Mouse (Mus musculus): ENCODE results near the gene Plk1. TPM values are rescaled to one million over a fixed set of nuclear protein-coding genes. Genes with fewer than 3 reads are reported as not detected.
A peak's percentile ranks its signal among the peaks of the same experiment; 100 is the strongest.

Gene Plk1
- polyA plus RNA-seq, 1 experiment from 2014 or later: 141 TPM

DNA sequence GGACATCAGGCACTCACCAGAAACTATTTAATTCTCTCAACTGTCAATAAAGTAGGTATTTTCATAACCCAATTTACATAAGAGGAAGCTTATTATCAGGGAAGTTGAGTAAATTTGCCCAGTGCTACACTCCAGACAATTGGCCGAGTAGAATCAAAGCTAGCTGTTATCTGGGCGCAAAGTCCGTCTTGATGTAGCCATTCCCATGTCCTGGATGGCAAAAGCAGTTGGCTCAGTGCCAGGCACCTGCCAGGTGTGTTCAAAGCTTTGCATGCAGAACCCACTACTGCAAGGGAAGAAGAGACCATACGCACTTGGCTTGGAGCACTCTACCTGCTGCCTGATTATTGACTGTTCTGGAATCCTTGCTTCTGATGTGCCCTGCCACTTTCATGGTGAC, 6.8 kb upstream of the Plk1 start:
- no peak overlapping the region for H3K4me2 ChIP-seq (replicated peaks)
- ATAC-seq (ENCODE audit: insufficient number of reproducible peaks, insufficient read depth, low FRiP score, low TSS enrichment): no peak
- peaks cover under 1% of the 10 kb centered on the region; the same call in 1 of the 2 replicates for H3K4me1 ChIP-seq
- WGBS: 87% methylated on average over 4 of the region's 4 CpGs
- H3K36me3 ChIP-seq: peaks cover 24% of the 10 kb centered on the region
- H3K9me3 ChIP-seq: no peaks in the 10 kb centered on the region
- no peak overlapping the region for H3K27ac ChIP-seq
- no peak overlapping the region for H3K9ac ChIP-seq
- no peaks in the 10 kb centered on the region for H3K27me3 ChIP-seq
- no peak overlapping the region for H3K4me3 ChIP-seq

DNA sequence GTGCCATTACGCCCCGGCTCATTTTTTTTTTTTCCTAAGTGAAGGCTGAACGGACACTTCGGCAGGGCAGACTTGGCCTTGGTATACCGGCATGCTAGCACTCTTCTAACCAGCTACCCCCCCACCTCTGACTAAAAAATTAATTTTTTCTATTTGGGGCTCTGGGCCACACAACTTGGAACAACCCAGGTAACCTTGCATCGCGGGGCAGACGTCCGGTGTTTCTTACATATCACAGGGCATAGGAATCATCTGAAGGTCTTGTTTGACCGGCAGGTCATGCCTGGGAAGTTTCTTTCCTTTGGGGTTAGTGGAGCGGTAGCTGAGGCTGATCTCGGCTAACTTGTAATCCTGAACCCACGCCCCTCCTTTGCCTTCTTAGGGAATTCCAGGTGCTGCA, 751 bp upstream of the Plk1 start:
- Histone ChIP-seq H3K4me1 (peaks cover 31% of the 10 kb centered on the region), H3K27ac (peak overlapping the region; percentile 88), H3K9ac (peak overlapping the region; percentile 64), H3K9me3 (no peaks in the 10 kb centered on the region), H3K36me3 (peaks cover 27% of the 10 kb centered on the region), H3K4me3 (peak overlapping the region; percentile 67), H3K27me3 (no peaks in the 10 kb centered on the region), H3K4me2 (replicated peaks) (peak overlapping the region; percentile 78)
- WGBS: 5% methylated on average over 13 of the region's 13 CpGs
- ATAC-seq (ENCODE audit: insufficient number of reproducible peaks, insufficient read depth, low FRiP score, low TSS enrichment): no peak

DNA sequence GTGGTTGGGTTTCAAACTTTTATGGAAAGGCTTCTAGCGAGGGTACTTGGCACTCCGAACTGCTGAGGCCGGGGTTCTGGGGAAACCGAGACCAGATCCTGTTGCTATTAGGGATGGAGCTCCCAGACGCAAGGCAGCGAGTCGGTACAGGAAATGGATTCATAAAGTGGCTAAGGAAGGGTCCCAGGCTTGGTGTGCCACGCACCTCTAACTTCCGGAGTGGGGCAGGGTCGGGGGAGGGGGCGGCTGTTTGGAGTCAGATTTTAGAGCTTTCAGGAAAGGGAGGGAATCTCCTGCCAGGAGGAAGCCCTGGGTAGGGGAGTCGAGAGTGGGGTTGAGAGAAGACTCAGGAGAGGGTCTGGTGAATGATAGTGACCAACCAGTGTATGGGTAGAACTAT, 798 bp downstream of the Plk1 start:
- WGBS: under 1% methylated on average over 12 of the region's 12 CpGs

DNA sequence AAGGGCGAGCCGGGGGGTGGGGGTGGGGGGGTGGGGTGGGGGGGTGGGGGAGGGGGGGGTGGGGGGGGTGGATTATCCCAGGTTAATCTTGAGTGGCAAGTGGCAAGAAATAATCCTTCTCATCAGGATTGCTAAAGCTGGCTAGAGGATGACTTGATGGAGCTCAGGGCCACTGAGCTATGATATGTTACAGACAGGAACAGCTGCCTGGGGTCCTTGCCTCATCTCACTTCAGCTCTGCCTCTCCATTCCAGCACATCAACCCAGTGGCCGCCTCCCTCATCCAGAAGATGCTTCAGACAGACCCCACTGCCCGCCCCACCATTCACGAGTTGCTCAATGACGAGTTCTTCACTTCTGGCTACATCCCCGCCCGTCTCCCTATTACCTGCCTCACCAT, 4.5 kb downstream of the Plk1 start:
- peaks cover 77% of the 10 kb centered on the region for H3K36me3 ChIP-seq
- peaks cover 22% of the 10 kb centered on the region for H3K4me1 ChIP-seq
- H3K9ac ChIP-seq: no peak overlapping the region
- H3K4me2 ChIP-seq (replicated peaks): no peak overlapping the region
- no peak overlapping the region for H3K27ac ChIP-seq
- H3K9me3 ChIP-seq: no peaks in the 10 kb centered on the region
- ATAC-seq (ENCODE audit: insufficient number of reproducible peaks, insufficient read depth, low FRiP score, low TSS enrichment): no peak
- no peak overlapping the region for H3K4me3 ChIP-seq
- 83% methylated on average over 7 of the region's 8 CpGs for WGBS
- H3K27me3 ChIP-seq: no peaks in the 10 kb centered on the region

More for the DNA sequence above, 798 bp downstream of the Plk1 start:
- Histone ChIP-seq H3K4me3 (peak overlapping the region; percentile 67), H3K27ac (peak overlapping the region; percentile 88), H3K4me1 (peaks cover 31% of the 10 kb centered on the region), H3K27me3 (no peaks in the 10 kb centered on the region), H3K4me2 (replicated peaks) (peak overlapping the region; percentile 78), H3K9me3 (no peaks in the 10 kb centered on the region), H3K36me3 (peaks cover 42% of the 10 kb centered on the region), H3K9ac (peak overlapping the region; percentile 66)
- no peak for ATAC-seq (ENCODE audit: insufficient number of reproducible peaks, insufficient read depth, low FRiP score, low TSS enrichment)

DNA sequence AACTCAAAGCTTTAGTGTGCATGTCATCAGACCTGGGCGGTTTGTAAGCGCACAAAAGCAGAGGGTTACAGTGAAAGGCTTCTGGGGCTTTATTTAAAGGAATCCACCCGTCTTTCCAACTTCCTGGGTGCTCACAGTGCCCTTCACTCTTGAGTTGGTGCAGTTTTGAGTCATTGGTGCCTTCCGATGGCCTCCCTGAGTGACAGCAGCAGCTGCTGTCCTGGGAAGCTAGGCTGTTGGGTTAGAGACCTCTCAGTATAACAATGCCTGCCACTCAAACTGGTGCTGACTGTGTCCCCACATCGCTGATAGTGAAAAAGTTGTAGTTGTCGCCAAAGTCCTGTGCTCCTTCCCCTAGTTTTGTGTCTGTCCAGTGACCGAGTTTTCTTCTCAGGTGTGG, 8.0 kb downstream of the Plk1 start:
- Histone ChIP-seq H3K27me3 (no peaks in the 10 kb centered on the region), H3K9ac (no peak overlapping the region), H3K4me3 (no peak overlapping the region), H3K27ac (no peak overlapping the region), H3K4me1 (no peaks in the 10 kb centered on the region), H3K4me2 (replicated peaks) (no peak overlapping the region), H3K9me3 (no peaks in the 10 kb centered on the region), H3K36me3 (peaks cover 83% of the 10 kb centered on the region)
- WGBS: 94% methylated on average over 7 of the region's 7 CpGs
- no peak for ATAC-seq (ENCODE audit: insufficient number of reproducible peaks, insufficient read depth, low FRiP score, low TSS enrichment)

DNA sequence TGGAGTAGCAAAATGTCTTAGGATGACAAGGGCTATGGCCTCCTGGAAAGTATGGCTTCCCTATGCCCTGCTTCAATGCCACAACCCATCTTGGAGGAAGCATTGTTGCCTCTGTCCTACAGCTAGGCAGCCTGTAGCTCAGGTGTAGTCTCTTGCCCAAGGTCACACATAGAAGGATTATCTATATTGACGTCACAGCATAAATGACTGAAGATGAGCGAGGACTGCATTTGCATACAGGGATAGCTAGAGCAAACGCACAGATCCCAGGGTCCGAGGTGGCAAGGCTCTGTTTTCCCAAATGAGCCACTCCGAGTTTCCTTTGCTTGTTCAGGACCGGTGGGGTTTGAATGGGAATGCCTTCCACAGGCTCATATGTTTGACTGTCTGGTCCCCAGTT, 11.5 kb downstream of the Plk1 start:
- 84% methylated on average over 6 of the region's 6 CpGs for WGBS
- Histone ChIP-seq H3K36me3 (peaks cover 50% of the 10 kb centered on the region), H3K9me3 (no peaks in the 10 kb centered on the region), H3K4me2 (replicated peaks) (no peak overlapping the region), H3K4me3 (no peak overlapping the region), H3K4me1 (no peaks in the 10 kb centered on the region), H3K27me3 (no peaks in the 10 kb centered on the region), H3K27ac (no peak overlapping the region), H3K9ac (no peak overlapping the region)
- ATAC-seq (ENCODE audit: insufficient number of reproducible peaks, insufficient read depth, low FRiP score, low TSS enrichment): no peak

DNA sequence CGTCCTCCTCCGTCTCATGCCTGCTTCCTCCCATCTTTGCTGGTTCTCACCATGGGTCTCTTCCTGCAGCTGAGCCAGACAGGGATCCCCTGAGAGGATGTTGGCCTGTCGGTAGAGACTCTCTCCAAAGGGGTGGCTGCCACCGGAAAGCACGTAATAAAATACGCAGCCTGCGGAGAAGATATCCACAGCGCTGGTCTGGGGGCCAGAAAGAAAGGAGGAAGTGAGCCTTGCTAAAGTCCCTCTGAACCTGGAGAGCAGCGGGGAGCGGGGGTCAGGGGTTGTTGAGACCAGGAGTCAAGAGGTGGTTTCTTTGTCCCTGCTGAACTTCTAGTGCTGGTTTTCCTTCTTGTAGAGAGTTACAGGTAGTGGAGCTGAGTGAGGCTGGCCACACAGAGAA, 12.4 kb downstream of the Plk1 start:
- Histone ChIP-seq H3K4me1 (no peaks in the 10 kb centered on the region), H3K27me3 (no peaks in the 10 kb centered on the region), H3K9me3 (no peaks in the 10 kb centered on the region), H3K27ac (no peak overlapping the region), H3K4me2 (replicated peaks) (no peak overlapping the region), H3K9ac (no peak overlapping the region), H3K36me3 (peaks cover 41% of the 10 kb centered on the region), H3K4me3 (no peak overlapping the region)
- no peak for ATAC-seq (ENCODE audit: insufficient number of reproducible peaks, insufficient read depth, low FRiP score, low TSS enrichment)
- 74% methylated on average over 10 of the region's 10 CpGs for WGBS

DNA sequence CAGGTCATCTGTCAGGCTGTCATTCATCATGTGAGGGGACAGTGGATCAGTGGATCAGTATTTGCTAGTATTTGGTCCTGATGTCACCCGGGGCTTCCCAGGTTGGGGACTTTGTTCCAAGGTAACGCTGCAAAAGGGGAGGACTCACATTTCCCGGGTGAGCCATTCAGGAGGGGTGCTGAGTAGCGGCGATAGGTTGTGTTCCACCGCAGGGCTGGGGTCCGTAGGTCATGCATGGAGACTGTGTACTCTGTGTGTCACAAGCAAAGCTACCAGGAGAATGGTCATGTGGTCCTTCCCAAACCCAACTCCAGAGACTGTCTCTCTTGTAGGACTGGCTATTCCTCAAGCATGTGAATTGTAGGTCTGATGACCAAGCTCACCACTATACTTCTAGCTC, 21.5 kb downstream of the Plk1 start:
- H3K36me3 ChIP-seq: no peaks in the 10 kb centered on the region
- no peak overlapping the region for H3K27ac ChIP-seq
- no peak overlapping the region for H3K9ac ChIP-seq
- H3K4me3 ChIP-seq: no peak overlapping the region
- no peak overlapping the region for H3K4me2 ChIP-seq (replicated peaks)
- 92% methylated on average over 7 of the region's 7 CpGs for WGBS
- peak; percentile 5; the same call in 1 of the 2 replicates for ATAC-seq (ENCODE audit: insufficient number of reproducible peaks, insufficient read depth, low FRiP score, low TSS enrichment)
- no peaks in the 10 kb centered on the region for H3K9me3 ChIP-seq
- no peaks in the 10 kb centered on the region for H3K4me1 ChIP-seq
- H3K27me3 ChIP-seq: 0 out of 2 replicates have a peak, but pooled peaks cover 3% of the 10 kb centered on the region

DNA sequence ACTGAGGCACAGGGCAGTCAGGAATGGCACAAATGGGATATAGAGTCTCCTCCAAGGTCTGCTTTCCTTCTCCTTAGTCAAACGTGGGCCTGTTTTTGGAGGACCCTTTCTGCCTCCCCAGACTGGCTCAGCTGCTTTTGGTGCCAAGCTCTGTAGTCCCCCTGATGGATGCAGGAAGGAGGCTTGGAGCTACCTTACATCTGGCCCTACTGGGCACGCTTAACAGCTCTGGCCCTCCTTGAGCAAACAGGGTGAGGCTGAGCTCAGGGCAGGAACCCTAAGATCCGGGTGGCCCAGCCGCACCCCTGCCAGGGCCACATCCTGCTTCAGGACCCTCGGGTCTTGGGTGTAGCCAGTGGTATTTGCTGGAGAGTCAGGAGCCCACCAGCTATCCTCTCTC, 25.3 kb downstream of the Plk1 start:
- Histone ChIP-seq H3K4me2 (replicated peaks) (no peak overlapping the region), H3K27me3 (0 out of 2 replicates have a peak, but pooled peaks cover 4% of the 10 kb centered on the region), H3K4me3 (no peak overlapping the region), H3K9ac (no peak overlapping the region), H3K9me3 (no peaks in the 10 kb centered on the region), H3K27ac (no peak overlapping the region), H3K36me3 (no peaks in the 10 kb centered on the region), H3K4me1 (no peaks in the 10 kb centered on the region)
- WGBS: 73% methylated on average over 5 of the region's 5 CpGs
- ATAC-seq (ENCODE audit: insufficient number of reproducible peaks, insufficient read depth, low FRiP score, low TSS enrichment): no peak

DNA sequence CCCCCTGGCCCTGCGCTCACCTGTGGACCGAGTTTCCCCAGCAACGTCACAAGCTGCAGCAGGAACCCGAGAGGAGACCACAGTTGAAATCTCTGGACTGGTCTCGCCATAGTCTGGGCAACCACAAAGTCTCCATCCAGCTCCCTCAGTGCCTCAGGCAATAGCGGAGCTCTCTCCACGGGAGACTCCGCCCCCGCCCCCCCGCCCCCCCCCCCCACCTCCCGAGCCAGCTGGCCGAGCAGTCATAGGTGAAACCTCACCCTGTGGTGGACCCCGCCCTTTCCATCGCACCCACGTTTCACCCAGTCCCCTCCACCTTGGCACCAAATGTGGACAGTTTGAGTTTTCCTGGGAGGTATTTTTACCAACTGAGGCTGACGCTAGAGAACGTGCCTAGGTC, 26.8 kb downstream of the Plk1 start, which contains the start of gene Ern2:
Gene Ern2 (minus strand): TSS at position 165 of the 400 bp plus-strand sequence.
- 15% methylated on average over 16 of the region's 17 CpGs for WGBS
- Histone ChIP-seq H3K9me3 (no peaks in the 10 kb centered on the region), H3K4me3 (0 out of 2 replicates have a peak within 1 kb of the TSS, but pooled peaks have one; percentile 16), H3K4me2 (replicated peaks) (peak within 1 kb of the TSS; percentile 32), H3K27ac (no peak within 1 kb of the TSS), H3K27me3 (0 out of 2 replicates have a peak, but pooled peaks cover 4% of the 10 kb centered on the region), H3K4me1 (no peaks in the 10 kb centered on the region), H3K9ac (no peak within 1 kb of the TSS), H3K36me3 (no peaks in the 10 kb centered on the region)
- ATAC-seq (ENCODE audit: insufficient number of reproducible peaks, insufficient read depth, low FRiP score, low TSS enrichment): no peak

DNA sequence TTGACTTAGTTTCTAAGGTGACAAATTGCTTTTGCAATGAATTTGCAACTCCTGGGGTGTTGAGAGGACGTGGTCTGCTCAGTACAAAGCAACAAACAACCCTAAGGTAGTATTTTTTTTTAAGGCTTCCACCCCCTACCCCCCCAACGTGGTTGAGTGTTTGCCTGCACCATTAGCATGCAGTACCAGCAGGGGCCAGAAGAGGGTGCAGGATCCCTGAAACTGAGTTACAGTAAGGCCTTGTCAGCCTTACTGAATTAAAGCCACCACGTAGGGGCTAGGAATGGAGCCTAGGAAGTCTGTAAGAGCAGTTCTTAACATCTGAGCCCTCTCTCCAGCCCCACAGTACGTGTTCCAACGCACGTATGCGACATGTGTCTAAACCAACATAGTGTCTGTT, 30.2 kb downstream of the Plk1 start:
- 25% methylated on average over 7 of the region's 7 CpGs for WGBS
- no peak overlapping the region for H3K4me2 ChIP-seq (replicated peaks)
- 0 out of 2 replicates have a peak, but pooled peaks cover 4% of the 10 kb centered on the region for H3K27me3 ChIP-seq
- no peaks in the 10 kb centered on the region for H3K36me3 ChIP-seq
- ATAC-seq (ENCODE audit: insufficient number of reproducible peaks, insufficient read depth, low FRiP score, low TSS enrichment): no peak
- no peak overlapping the region for H3K27ac ChIP-seq
- no peaks in the 10 kb centered on the region for H3K9me3 ChIP-seq
- no peak overlapping the region for H3K4me3 ChIP-seq
- H3K9ac ChIP-seq: no peak overlapping the region
- no peaks in the 10 kb centered on the region for H3K4me1 ChIP-seq

DNA sequence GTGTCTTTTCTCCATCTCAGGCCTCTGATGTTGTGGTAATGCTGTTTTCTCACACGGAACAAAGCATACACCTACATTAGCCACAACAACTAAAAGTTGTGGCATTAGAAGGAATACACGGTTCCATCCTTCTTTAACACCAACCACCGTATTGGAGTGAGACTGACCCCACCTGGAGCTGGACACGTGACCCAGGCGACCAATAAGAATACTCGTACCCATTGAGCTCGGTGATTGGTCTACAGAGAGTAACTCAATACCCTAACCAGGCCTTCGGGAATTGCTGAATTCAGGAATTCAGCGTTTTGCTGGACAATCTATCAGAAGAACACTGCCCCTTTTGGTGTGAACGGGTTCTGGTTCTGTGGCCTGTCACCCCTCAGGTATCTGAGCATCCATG, 31.9 kb downstream of the Plk1 start:
- H3K4me3 ChIP-seq: no peak overlapping the region
- WGBS: 60% methylated on average over 10 of the region's 10 CpGs
- ATAC-seq (ENCODE audit: insufficient number of reproducible peaks, insufficient read depth, low FRiP score, low TSS enrichment): no peak
- H3K27ac ChIP-seq: no peak overlapping the region
- no peak overlapping the region for H3K4me2 ChIP-seq (replicated peaks)
- no peaks in the 10 kb centered on the region for H3K36me3 ChIP-seq
- H3K4me1 ChIP-seq: no peaks in the 10 kb centered on the region
- no peak overlapping the region for H3K9ac ChIP-seq
- no peaks in the 10 kb centered on the region for H3K27me3 ChIP-seq
- H3K9me3 ChIP-seq: no peaks in the 10 kb centered on the region

DNA sequence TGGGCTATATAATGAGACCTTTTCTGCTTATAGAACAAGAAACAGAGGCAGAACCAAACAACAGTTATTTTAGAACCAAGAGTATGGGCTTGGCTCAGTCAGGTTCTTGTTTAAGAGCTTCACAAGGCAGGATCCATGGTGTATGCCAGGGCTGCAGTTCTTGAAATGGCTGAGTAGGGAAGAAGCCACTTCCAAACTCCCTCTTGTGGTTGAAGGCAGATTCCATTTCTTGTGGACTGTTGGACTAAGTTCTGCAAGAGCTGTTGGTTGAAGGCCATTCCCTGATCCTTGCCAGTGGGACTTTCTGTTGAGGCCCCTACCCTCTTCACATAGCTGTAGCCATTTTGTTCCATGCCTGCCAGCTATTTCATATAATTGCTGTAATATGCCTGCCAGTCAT, 34.7 kb downstream of the Plk1 start:
- Histone ChIP-seq H3K36me3 (no peaks in the 10 kb centered on the region), H3K4me2 (replicated peaks) (no peak overlapping the region), H3K27ac (no peak overlapping the region), H3K27me3 (no peaks in the 10 kb centered on the region), H3K4me3 (no peak overlapping the region), H3K9ac (no peak overlapping the region), H3K9me3 (no peaks in the 10 kb centered on the region), H3K4me1 (no peaks in the 10 kb centered on the region)
- ATAC-seq (ENCODE audit: insufficient number of reproducible peaks, insufficient read depth, low FRiP score, low TSS enrichment): no peak
